Mouse (Mus musculus) layer of hippocampus, adult 2 months (tissue): ENCODE data around the gene Ubap2l. TPM values are rescaled to one million over a fixed set of nuclear protein-coding genes. Genes with fewer than 3 reads are reported as not detected.

Source experiments
- DNase-seq, 2 experiments: peaks; one replicate each; pipeline ENCODE4 v3.0.0; 2022; ENCODE audit warnings: low spot score in 2 of 2
- H3K27ac ChIP-seq: fragments of 200-600 bp; 2 replicates; pipeline ENCODE4 v1.8.1; 2022
- H3K4me3 ChIP-seq: fragments of 200-600 bp; 2 replicates; pipeline ENCODE4 v1.8.1; 2022; ENCODE audit warnings: mild to moderate bottlenecking
- CTCF ChIP-seq: fragments of 200-600 bp; conservative IDR thresholded peaks from 2 replicates; pipeline ENCODE4 v1.8.1; 2022; ENCODE audit warnings: antibody characterized with exemption, mild to moderate bottlenecking, moderate library complexity
- total RNA-seq, 2 experiments: library from RNA; stranded (reverse); gene quantifications; 2 replicates each; pipeline ENCODE4 v1.2.3; 2021

Gene Ubap2l
- total RNA-seq, 2 experiments from 2014 or later: 173 to 179 TPM

DNA sequence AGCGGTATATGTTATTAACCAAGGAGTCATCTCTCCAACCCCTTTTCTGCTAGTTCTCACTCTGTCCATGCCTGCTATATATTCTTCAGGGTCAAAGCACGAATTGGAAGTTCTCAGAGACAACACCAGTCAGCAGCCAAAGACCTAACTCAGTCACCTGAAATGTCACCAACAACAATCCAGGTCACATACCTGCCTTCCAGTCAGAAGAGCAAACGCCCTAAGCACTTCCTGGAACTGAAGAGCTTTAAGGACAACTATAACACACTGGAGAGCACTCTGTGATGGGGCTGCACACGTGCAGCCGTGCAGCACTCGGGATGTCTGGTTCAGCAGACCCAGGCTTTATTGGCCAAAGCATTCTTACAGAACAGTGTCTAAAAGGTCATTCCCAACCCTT, 9.1 kb upstream of the Ubap2l start:
- no peak for DNase-seq
- Histone ChIP-seq H3K27ac (no peak overlapping the region), H3K4me3 (no peak overlapping the region)
- no peak for TF ChIP-seq CTCF

DNA sequence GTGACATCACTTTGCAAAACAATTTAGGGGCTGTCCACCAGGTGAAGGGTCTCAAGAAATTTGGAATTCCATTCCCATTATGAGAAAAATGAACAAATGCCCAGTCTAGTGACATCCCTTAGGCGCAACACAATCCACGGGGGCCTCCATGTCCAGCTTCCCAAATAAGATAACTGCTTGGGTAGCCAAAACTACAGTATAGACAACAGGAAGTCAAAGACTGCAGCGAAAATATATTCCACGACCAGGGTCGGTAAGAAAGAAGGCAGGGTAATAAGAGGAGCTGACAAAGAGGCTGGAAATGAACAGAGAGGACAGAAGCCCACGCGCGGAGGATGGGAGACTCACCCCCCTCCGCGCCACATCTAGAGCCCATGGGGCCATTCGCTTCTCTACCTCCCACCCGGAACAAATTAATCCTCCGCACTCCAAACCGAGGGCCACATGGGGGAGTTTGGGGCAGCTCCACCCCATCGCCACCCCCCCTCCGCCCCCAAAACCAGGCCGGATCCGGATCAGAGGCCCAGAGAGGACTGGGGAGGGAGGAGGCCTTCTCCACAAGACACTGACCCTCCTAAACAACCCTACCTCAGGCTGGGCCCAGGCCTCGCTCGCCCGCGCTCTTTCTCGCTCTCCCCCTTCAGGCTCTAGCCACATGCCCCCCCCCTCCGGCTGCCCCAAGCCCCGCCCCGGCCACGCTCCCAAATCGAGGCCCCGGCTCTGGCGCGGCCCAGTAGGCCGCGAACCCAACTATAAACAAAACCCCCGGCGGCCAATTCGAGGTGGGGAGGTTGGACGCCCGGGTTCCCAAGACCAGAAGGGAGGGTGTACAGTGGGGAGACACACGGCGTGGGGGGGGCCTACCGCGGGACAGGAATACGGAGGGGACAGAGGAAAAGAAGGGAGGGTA, 732 bp downstream of the Ubap2l start, which contains the start of gene 4933434E20Rik:
Gene 4933434E20Rik (plus strand): TSS at position 196 of the 910 bp plus-strand sequence.
- H3K4me3 ChIP-seq: peak within 1 kb of the TSS; percentile 72
- peak within 1 kb of the TSS; percentile 95 for H3K27ac ChIP-seq
- peak; percentile 41 to 51 for DNase-seq
- no peak for TF ChIP-seq CTCF

DNA sequence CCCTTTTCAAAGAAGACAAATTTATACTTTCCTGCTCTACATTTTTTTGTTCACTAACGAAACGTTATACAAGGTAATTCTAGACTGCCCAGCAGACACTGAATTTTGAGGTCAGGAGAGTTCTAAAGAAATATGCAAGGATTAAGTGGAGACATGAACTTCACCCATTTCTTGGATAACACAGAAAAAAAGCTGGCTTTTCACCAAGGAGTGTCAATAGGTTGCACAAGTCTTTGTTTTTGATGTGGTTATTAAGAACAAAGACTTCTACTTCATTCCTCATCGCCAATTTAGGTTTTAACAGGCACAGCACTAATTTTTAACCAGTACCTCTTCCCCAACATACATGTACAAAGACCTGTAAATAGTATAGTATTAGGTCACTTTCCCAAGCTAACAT, 2.7 kb downstream of the Ubap2l start:
- Histone ChIP-seq H3K4me3 (no peak overlapping the region), H3K27ac (no peak overlapping the region)
- no peak for TF ChIP-seq CTCF
- DNase-seq: no peak

DNA sequence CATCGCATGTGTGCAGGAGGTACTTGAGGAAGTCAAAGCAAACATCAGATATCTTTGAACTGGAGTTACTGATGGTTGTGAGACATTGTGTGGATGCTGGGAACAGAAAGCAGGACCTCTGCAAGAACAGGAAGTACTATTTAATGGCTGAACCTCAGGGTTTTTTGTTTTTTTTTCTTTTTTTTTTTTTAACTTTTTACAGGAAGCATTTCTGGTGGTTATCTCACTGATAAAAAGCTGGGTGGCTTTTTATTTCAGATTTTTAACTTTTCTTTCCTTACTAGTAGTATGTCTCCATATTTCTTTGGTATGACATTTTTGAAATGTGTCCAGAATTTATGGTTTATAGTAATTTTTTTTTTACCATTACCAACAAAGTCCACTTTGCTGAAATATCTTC, 16.2 kb downstream of the Ubap2l start:
- TF ChIP-seq CTCF: no peak
- no peak for DNase-seq
- Histone ChIP-seq H3K4me3 (no peak overlapping the region), H3K27ac (no peak overlapping the region)

DNA sequence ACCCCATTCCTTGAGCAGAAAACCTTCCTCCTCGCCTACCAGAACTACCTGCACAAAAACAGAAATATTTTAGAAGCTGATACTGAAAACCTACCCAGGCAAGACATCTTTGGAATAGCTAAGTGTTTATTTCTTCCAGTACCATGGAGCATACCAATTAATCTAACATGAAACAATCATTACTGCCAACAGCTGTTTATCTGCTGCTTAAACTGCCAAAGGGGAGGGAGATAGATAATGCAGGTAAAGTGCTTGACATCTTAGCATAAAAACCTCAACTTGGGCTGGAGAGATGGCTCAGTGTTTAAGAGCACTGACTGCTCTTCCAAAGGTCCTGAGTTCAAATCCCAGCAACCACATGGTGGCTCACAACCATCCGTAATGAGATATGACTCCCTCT, 17.8 kb downstream of the Ubap2l start:
- no peak overlapping the region for H3K27ac ChIP-seq
- no peak for TF ChIP-seq CTCF
- H3K4me3 ChIP-seq: no peak overlapping the region
- DNase-seq: no peak

DNA sequence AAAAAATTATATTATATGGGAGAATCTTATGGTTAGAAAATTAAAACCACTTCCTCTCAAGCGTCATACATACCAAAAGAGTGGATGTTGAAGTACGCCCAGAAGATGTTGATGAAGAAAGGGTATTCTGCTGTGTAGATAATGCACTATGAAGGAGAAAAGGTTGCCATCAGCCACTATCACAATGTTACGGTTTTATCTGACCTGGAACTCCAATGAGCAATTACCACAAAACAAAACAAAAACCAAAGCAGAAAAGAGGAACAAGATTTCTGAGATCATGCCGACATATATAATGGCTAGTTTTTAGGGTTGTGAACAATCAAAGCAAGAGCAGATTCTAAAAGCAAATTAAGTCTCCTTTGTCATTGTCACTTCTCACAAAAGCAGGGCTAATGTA, 35.8 kb downstream of the Ubap2l start:
- TF ChIP-seq CTCF: no peak
- Histone ChIP-seq H3K4me3 (no peak overlapping the region), H3K27ac (no peak overlapping the region)
- no peak for DNase-seq

DNA sequence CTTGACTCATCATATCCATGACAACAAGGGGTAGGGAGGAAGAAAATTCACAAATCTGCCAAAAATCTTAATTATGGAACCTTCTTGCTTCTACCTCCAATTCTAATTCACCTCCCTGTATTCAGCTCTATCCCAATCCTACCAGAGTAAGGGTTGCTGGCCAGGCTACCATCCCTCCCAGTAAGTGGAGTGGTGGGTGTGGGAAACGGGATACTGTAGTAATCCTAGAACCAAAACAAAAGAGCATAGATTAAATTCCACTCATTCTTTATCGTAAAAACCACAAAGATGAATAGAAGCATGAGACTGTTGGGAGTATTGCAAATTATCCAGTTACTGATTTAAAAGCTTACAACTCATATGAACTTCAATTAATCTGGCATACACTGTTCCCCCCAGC, 42.1 kb downstream of the Ubap2l start:
- no peak for DNase-seq
- no peak overlapping the region for H3K4me3 ChIP-seq
- no peak overlapping the region; the same call in 1 of the 2 replicates for H3K27ac ChIP-seq
- TF ChIP-seq CTCF: no peak

DNA sequence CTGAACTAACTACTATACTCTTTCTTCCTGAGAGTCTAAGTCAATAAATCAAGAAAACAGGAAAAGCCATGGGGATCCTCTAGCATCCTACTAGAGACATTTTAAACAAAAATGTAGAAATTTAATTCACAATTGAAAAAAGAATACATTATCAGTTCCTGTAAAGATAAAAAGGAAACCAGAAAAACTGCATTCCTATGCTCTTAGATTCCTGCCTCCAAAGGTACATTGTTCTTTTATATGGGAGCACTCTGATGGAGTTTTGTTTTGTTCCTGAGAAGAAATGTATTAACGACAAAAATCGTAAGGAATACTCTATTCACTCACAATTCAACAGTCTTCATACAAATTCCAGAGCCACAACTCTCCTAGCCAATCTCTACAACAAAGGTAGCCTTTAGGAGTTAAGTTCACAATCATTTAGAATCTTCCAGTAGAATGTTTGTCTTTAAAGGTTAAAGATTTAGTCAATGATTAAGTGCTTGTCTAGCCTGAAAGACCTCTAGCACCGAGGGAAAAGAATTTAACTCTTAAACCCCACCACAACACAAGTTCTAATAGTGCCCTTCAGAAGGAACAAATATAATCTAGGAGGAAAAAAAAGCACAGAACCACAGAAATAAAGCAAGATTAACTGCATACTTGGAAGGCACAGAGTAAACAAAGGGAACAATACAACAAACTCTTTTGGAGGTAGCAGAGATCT, 48.2 kb downstream of the Ubap2l start:
- no peak for DNase-seq
- H3K27ac ChIP-seq: no peak overlapping the region
- no peak for TF ChIP-seq CTCF
- H3K4me3 ChIP-seq: no peak overlapping the region

DNA sequence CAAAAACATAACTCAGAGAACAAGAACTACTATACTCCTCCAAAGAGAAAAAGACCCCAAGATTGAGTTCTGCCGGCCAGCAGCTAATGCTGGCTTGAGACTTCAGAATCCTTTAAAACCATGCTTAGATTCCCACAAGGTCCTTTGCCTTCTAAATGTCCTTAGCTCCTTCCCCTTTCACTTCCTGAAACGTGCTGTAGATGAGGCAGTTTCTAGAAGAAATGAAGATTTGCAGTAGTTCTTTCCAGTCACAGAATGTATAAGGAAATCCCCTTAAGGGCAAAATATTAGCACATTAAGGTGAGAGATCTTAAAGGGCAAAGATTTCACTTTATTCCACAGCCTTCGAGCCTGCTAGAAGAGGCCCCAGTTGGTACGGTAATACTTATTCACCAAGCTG, 52.6 kb downstream of the Ubap2l start:
- Histone ChIP-seq H3K4me3 (no peak overlapping the region), H3K27ac (no peak overlapping the region; the same call in 1 of the 2 replicates)
- no peak for TF ChIP-seq CTCF
- DNase-seq: no peak

DNA sequence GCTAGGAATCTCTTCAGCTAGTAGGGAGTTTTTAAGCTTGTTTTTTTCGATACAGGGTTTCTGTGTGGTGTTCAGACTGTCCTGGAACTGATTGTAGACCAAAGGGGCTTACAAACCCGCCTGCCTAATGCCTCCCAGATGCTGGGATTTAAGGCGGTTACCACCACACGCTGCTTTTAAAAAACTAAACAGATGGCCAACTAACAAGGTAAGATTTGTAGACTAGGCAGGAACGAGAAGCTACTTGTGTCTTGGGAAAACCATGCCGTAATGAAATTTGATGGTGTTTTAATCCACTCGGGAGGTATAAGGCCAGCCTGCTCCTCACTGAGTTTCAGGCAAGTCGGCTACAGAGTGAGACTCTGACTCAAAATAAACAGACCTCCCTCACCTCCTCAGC, 53.3 kb downstream of the Ubap2l start:
- no peak for DNase-seq
- Histone ChIP-seq H3K4me3 (peak overlapping the region; percentile 62), H3K27ac (peak overlapping the region; percentile 98)
- TF ChIP-seq CTCF: no peak

DNA sequence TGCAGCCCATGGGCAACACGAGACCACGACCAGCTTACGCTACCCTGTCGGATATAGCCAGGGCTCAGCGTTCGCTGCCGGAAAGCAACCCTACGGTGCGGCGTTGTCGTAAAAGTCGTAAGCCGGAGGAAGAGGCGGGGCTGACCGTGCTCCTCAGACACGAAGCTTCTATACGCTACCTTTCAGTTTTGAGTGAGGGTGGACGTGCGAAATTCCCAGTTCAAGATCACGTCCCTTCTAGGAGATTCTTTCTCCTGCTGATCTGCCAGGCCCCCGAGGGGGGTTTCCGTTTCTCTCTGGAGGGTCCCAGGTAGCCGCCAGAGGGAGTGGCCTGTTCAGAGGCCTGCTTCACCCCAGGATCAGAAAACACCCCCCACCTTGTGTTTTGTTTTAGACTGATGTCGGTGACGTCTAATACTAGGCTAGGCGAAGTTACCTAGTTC, 53.8 kb downstream of the Ubap2l start, which contains the start of gene Hax1:
Gene Hax1 (minus strand): TSS at position 169 of the 443 bp plus-strand sequence.
- DNase-seq: peak; percentile 93 to 94
- peak within 1 kb of the TSS; percentile 98 for H3K27ac ChIP-seq
- TF ChIP-seq CTCF: peak; percentile 57
- H3K4me3 ChIP-seq: peak within 1 kb of the TSS; percentile 62

DNA sequence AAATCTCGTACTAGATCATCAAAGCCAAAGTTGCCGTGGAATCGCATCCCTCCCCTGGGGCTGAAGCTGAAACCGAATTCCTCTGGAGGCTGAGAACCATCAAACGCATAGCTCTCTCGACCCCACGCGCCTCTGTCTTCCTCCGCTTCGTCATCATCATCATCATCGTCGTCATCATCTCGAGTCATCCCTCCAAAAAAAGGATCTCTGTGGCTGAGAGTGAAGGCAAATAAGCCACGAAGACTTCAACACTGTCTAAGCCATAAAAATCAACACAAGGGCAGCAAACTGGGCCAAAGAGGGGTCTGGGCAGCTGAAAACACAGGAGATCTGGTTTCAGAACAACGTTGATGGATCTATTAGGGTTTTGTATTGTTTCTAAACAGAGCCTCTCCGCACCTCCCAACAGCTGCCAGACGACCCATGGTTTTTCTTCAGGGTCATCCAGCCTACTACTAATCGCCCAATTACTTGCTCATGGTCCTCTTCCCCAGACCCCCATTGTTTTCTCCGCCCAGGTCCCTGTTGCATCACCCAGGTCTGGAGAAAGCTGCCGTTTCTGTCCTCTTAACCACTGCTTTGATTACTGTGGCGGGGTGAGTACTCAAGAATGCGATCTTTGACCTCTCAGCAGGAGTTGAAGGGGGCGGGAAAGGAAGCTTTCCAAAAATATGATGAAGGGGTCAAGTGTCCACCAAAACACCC, 54.5 kb downstream of the Ubap2l start:
- Histone ChIP-seq H3K27ac (peak overlapping the region; percentile 98), H3K4me3 (peak overlapping the region; percentile 62)
- DNase-seq: peak; percentile 23 to 25
- no peak for TF ChIP-seq CTCF

DNA sequence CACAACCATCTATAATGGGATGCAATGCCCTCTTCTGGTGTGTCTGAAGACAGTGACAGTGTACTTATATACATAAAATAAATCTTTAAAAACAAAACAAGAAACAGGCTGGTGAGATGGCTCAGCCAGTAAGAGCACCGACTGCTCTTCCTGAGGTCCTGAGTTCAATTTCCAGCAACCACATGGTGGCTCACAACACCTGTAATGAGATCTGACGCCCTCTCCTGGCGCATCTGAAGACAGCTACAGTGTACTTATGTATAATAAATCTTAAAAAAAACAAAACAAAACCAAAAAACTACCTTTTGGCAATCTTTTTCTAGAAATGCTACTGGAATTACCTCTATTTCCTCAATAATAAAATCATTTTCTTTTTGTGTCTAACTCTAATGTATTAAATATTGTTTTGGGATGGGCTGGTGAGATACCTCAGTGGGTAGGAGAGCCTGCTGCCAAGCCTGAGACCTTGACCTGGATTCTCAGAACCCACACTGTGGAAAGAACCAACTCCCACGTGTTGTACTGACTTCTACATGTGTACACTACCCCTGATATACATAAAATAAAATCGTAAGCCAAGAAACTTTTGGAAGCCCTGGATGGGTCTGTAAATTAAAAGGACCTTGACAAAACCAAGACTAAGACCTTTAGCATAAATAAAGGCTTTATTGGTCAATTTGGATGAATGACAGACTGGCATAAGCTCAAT, 57.5 kb downstream of the Ubap2l start:
- no peak for DNase-seq
- Histone ChIP-seq H3K4me3 (no peak overlapping the region), H3K27ac (no peak overlapping the region)
- TF ChIP-seq CTCF: peak; percentile 31
